Mouse (Mus musculus): ENCODE measurements around the gene Hipk2. TPM values are rescaled to one million over a fixed set of nuclear protein-coding genes. Genes with fewer than 3 reads are reported as not detected.

Hipk2 gene
- polyA plus RNA-seq, 1 experiment from 2014 or later = 37.5 TPM

DNA sequence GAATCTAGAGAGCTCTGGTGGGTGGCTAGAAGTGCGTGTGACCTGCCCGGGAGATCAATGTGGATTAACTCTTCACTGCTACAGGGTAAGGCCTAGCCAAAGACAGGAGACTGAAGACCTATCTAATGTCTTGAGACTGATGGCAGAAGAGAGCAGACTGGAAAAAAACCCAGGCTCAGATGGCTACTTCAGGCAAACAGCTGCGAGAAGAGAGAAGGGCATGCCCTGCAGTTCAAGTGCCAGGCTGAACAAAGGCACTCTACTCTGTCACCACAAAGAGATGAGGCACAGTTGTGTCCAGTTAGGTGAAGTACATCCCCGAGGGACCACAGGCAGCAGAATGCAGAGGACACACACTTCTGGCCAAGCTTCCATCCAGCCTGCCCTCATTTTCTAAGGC, 37.9 kb downstream of the Hipk2 start:
- Histone ChIP-seq H3K27ac (0 out of 2 replicates have a peak overlapping the region, but pooled peaks have one; percentile 18), H3K4me3 (no peak overlapping the region), H3K36me3 (no peaks in the 10 kb centered on the region), H3K4me1 (peaks cover 28% of the 10 kb centered on the region), H3K4me2 (replicated peaks) (no peak overlapping the region), H3K9me3 (replicated peaks) (no peaks in the 10 kb centered on the region), H3K27me3 (no peaks in the 10 kb centered on the region), H3K9ac (no peak overlapping the region)
- no peak for ATAC-seq (ENCODE audit: low FRiP score)
- 76% methylated on average over 4 of the region's 4 CpGs for WGBS

DNA sequence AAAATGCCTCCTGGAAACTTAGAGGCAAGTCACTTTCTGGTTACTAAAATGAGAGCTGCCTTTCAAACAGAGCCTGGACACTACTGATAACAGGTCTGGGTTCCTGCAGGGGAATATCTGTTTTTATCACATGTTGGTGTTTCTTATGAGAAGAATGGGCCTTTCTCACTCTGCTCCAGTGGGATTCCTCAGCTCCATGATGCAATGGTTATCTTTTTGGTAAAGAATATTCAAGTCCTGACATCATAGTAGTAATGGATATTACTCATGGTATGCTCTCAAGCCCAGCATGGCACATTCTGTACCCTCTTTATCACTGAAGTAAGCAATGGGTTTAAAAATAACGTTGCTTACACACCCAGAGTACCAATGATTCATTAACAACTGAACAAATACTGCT, 40.7 kb downstream of the Hipk2 start:
- 97% methylated on average over 1 of the region's 1 CpGs for WGBS
- Histone ChIP-seq H3K27me3 (no peaks in the 10 kb centered on the region), H3K27ac (no peak overlapping the region), H3K4me2 (replicated peaks) (no peak overlapping the region), H3K4me3 (no peak overlapping the region), H3K36me3 (no peaks in the 10 kb centered on the region), H3K9ac (no peak overlapping the region), H3K9me3 (replicated peaks) (no peaks in the 10 kb centered on the region), H3K4me1 (peaks cover 22% of the 10 kb centered on the region)
- ATAC-seq (ENCODE audit: low FRiP score) = no peak

DNA sequence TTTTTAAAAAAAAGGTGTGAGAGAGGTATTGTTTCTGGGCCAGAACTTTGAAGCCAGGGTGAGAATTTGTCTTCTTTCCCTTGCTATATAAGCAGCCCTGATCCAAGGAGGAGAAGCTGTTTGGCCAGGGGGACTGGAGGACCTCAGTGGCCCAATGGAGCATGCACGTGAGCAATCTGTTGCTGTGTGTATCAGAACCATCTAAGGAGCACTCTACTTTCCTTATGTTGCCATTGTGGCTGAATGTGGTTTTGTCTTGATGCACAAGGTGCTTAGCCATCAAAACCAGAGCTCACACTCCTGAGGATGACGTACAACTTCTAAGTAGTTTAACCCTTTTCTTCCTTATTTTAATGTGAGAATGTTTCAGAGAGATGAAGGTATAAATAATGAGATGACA, 41.2 kb downstream of the Hipk2 start:
- H3K4me1 ChIP-seq = peaks cover 17% of the 10 kb centered on the region
- WGBS = 79% methylated on average over 2 of the region's 2 CpGs
- ATAC-seq (ENCODE audit: low FRiP score) = no peak

DNA sequence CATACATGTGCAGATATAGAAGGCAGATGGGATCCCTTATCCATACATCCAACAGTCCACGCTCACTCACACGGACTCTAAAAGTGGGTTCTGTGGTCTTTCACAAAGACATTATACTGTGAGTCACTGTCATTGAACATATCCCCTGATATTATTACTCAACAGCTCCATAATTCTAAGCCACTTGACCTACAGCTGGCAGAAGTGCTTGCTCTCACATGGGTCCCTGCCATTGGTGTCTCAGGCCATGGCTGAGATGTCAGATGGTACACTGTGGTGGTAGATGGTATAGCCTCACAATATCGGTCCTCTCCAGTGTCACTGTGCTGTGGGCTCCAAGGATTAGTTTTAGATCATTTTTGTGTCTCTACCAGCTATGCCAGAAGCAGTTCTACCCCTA, 42.2 kb downstream of the Hipk2 start:
- Histone ChIP-seq H3K9ac (no peak overlapping the region), H3K4me3 (no peak overlapping the region), H3K27me3 (no peaks in the 10 kb centered on the region), H3K27ac (no peak overlapping the region), H3K36me3 (no peaks in the 10 kb centered on the region), H3K4me1 (peaks cover 12% of the 10 kb centered on the region; the same call in 1 of the 2 replicates), H3K4me2 (replicated peaks) (no peak overlapping the region), H3K9me3 (replicated peaks) (no peaks in the 10 kb centered on the region)
- 95% methylated on average over 3 of the region's 3 CpGs for WGBS
- no peak for ATAC-seq (ENCODE audit: low FRiP score)

More for the DNA sequence above, 41.2 kb downstream of the Hipk2 start:
- Histone ChIP-seq H3K4me3 (no peak overlapping the region), H3K4me2 (replicated peaks) (no peak overlapping the region), H3K27ac (no peak overlapping the region), H3K36me3 (no peaks in the 10 kb centered on the region), H3K9ac (no peak overlapping the region), H3K9me3 (replicated peaks) (no peaks in the 10 kb centered on the region), H3K27me3 (no peaks in the 10 kb centered on the region)

DNA sequence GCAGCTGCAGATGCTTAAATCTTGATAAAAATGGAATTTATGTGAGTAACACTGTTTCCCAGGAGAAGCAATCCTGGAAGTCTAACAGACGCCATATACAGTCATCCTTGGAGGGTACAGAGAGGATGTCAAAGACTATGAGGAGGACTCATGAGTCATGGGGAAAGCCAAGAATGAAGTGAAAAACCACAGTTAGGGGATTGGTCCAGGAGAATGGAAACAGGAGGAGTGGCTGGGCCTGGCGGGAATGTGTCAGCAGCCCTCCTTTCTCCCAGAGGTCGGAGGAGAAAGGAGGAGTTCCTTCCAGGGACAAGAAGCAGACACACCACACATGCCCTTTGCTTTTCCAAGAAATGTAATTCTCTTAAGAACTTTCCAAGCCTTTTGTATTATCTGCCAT, 46.5 kb downstream of the Hipk2 start:
- Histone ChIP-seq H3K36me3 (no peaks in the 10 kb centered on the region), H3K4me1 (0 out of 2 replicates have a peak, but pooled peaks cover 5% of the 10 kb centered on the region), H3K4me3 (no peak overlapping the region), H3K9me3 (replicated peaks) (no peaks in the 10 kb centered on the region), H3K27ac (no peak overlapping the region), H3K9ac (no peak overlapping the region), H3K4me2 (replicated peaks) (no peak overlapping the region), H3K27me3 (no peaks in the 10 kb centered on the region)
- 90% methylated on average over 3 of the region's 3 CpGs for WGBS
- ATAC-seq (ENCODE audit: low FRiP score) = no peak

DNA sequence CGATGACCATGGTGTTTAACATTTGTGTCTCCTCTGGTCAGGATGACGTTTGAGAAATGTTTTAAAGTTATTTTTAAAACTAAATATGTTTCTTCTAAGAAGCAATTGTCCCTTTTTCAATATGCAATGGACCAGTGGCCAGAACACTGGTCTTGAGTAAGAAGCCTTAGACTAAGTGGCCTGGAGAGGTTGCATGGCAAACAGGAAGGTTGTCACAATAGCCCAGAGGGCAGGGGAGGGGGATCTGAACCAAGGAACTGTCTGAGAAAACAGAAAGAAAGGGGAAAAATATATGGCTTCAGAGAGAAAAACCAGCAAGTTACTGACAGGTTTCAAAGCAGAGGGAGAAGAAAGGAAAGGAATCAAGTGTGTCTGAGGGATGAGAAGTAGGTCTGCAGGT, 47.8 kb downstream of the Hipk2 start:
- Histone ChIP-seq H3K4me2 (replicated peaks) (no peak overlapping the region), H3K9me3 (replicated peaks) (no peaks in the 10 kb centered on the region), H3K36me3 (no peaks in the 10 kb centered on the region), H3K27ac (no peak overlapping the region), H3K4me3 (no peak overlapping the region), H3K4me1 (0 out of 2 replicates have a peak, but pooled peaks cover 5% of the 10 kb centered on the region), H3K9ac (no peak overlapping the region), H3K27me3 (no peaks in the 10 kb centered on the region)
- ATAC-seq (ENCODE audit: low FRiP score) = no peak
- WGBS = 82% methylated on average over 2 of the region's 2 CpGs

DNA sequence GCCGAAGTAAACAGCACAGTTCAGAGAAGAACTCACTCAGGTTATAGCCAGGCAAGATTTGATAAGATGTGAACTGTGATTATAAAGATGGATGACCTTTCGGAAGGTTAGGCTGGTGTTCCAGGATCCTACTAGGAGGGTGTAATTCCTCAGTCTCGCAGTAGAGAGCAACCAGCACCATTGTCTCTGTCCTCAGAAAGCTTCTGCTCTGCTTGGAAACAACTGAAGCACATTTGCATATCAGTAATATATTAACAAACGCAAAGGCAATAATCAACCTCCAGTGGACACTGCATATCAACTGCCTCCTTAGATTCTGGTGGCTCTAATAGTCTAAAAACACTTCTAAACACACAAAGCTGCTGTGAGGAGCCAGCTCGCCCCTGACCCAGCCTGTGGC, 48.5 kb downstream of the Hipk2 start:
- WGBS = 73% methylated on average over 5 of the region's 5 CpGs
- 0 out of 2 replicates have a peak, but pooled peaks cover 3% of the 10 kb centered on the region for H3K4me1 ChIP-seq
- H3K36me3 ChIP-seq = no peaks in the 10 kb centered on the region

DNA sequence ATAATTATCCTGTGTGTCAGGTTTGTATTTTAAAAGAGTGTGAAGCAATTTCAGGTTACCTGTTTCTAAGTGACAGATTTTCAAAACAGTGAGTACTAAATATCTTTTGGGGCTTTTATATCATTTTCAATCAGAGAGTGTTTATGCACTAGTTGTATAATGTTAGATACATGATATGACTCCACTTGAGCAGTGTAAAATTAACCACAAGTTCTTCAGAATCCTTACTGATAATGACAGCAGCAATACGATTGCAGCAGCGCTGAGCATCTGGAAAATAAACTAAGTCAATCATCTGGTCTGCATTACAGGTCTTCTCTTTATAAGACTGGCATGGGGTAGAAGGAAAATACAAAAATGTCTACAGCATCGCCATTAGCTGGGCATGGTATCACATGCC, 49.1 kb downstream of the Hipk2 start:
- no peak overlapping the region for H3K9ac ChIP-seq
- H3K27ac ChIP-seq = no peak overlapping the region
- no peaks in the 10 kb centered on the region for H3K27me3 ChIP-seq
- ATAC-seq (ENCODE audit: low FRiP score) = no peak
- no peaks in the 10 kb centered on the region for H3K36me3 ChIP-seq
- no peak overlapping the region for H3K4me2 ChIP-seq (replicated peaks)
- no peaks in the 10 kb centered on the region for H3K9me3 ChIP-seq (replicated peaks)
- 83% methylated on average over 3 of the region's 3 CpGs for WGBS
- H3K4me3 ChIP-seq = no peak overlapping the region
- 0 out of 2 replicates have a peak, but pooled peaks cover 3% of the 10 kb centered on the region for H3K4me1 ChIP-seq

More for the DNA sequence above, 48.5 kb downstream of the Hipk2 start:
- Histone ChIP-seq H3K9me3 (replicated peaks) (no peaks in the 10 kb centered on the region), H3K27ac (no peak overlapping the region), H3K27me3 (no peaks in the 10 kb centered on the region), H3K4me2 (replicated peaks) (no peak overlapping the region), H3K9ac (no peak overlapping the region), H3K4me3 (no peak overlapping the region)
- no peak for ATAC-seq (ENCODE audit: low FRiP score)

DNA sequence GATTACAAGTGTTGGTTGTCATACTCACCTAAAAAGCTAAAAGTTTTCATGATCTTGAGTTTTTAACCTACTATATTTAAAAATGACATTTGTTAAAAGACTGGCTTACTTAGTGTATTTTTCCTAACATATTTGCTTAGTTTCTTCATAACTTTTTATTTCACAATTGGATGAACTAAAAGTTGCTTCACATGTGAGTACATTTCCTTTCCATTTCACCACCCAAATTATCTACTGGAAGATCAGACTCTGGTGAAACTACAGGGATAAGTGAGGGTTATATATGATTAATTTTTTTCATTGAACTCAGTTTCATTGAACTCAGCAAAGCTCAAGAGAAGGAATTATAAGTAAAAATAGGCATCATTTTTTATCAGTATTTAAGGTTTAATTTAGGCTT, 50.1 kb downstream of the Hipk2 start:
- Histone ChIP-seq H3K4me2 (replicated peaks) (no peak overlapping the region), H3K27ac (no peak overlapping the region), H3K36me3 (no peaks in the 10 kb centered on the region), H3K9me3 (replicated peaks) (no peaks in the 10 kb centered on the region), H3K4me1 (no peaks in the 10 kb centered on the region), H3K4me3 (no peak overlapping the region), H3K9ac (no peak overlapping the region), H3K27me3 (no peaks in the 10 kb centered on the region)
- no peak for ATAC-seq (ENCODE audit: low FRiP score)

DNA sequence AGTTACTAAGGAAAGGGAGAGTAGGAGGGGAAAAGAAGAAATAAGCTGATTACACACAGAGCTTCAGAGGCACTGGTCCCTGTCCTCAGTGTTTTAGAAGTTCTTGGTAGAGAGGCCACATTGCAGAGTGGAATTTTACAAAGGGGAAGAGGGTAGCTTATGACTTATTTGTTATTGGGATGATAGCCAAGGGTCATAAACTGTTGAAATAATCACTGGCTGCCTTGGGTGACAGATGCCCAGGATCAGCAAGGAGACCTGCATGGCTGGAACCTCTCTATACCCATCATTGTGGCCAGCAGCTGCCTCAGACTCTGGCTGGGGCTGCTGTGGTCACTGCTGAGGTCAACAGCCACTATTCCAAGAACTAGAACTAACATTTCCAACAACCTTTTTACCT, 52.1 kb downstream of the Hipk2 start:
- Histone ChIP-seq H3K36me3 (peaks cover 8% of the 10 kb centered on the region), H3K4me3 (no peak overlapping the region), H3K27me3 (no peaks in the 10 kb centered on the region), H3K4me2 (replicated peaks) (no peak overlapping the region), H3K9me3 (replicated peaks) (no peaks in the 10 kb centered on the region), H3K27ac (no peak overlapping the region), H3K9ac (no peak overlapping the region), H3K4me1 (no peaks in the 10 kb centered on the region)
- no peak for ATAC-seq (ENCODE audit: low FRiP score)

DNA sequence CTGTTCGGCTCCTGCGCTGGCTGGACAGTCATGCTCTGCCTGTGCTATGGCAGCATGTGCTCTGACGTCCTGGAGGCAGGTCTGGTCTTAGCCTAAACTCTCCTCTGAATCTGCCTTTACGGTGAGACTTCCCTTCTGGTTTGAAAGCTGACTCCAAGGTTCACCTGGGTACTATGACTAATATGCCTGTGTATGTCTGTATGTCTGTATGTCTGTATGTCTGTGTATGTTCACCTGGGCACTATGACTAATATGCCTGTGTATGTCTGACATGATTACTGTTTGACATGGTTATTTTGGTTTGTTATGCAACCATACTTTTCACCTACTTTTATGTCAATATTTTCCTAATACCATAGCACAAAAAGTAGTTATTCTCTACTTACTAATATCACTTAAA, 52.8 kb downstream of the Hipk2 start:
- no peak overlapping the region for H3K27ac ChIP-seq
- no peak for ATAC-seq (ENCODE audit: low FRiP score)

DNA sequence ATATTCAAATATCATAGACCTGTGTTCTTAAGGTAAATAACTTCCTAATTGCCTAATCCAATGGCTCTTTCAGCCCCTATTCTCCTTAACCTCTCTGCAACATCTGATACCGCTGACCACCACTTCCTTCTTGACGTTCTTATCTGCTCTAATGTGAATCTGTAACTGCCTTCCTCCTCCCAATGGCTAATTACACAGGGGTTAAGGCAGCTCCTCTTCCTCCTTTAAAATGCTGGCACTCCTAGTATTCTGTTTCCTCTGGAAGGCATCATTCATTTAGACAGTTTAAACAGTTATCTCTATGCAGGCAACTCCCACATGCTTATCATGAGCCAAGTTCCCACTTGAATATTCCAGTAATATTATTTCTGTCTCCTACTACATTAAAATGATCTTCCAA, 54.3 kb downstream of the Hipk2 start:
- no peaks in the 10 kb centered on the region for H3K27me3 ChIP-seq
- no peak overlapping the region for H3K27ac ChIP-seq
- H3K4me1 ChIP-seq = no peaks in the 10 kb centered on the region
- H3K36me3 ChIP-seq = peaks cover 23% of the 10 kb centered on the region
- no peak overlapping the region for H3K9ac ChIP-seq
- no peak for ATAC-seq (ENCODE audit: low FRiP score)
- 90% methylated on average over 2 of the region's 2 CpGs for WGBS
- no peak overlapping the region for H3K4me2 ChIP-seq (replicated peaks)
- no peaks in the 10 kb centered on the region for H3K9me3 ChIP-seq (replicated peaks)
- no peak overlapping the region for H3K4me3 ChIP-seq

More for the DNA sequence above, 52.8 kb downstream of the Hipk2 start:
- no peaks in the 10 kb centered on the region for H3K27me3 ChIP-seq
- no peaks in the 10 kb centered on the region for H3K4me1 ChIP-seq
- peaks cover 15% of the 10 kb centered on the region for H3K36me3 ChIP-seq
- no peak overlapping the region for H3K9ac ChIP-seq
- 92% methylated on average over 4 of the region's 4 CpGs for WGBS
- no peaks in the 10 kb centered on the region for H3K9me3 ChIP-seq (replicated peaks)
- H3K4me2 ChIP-seq (replicated peaks) = no peak overlapping the region
- no peak overlapping the region for H3K4me3 ChIP-seq

DNA sequence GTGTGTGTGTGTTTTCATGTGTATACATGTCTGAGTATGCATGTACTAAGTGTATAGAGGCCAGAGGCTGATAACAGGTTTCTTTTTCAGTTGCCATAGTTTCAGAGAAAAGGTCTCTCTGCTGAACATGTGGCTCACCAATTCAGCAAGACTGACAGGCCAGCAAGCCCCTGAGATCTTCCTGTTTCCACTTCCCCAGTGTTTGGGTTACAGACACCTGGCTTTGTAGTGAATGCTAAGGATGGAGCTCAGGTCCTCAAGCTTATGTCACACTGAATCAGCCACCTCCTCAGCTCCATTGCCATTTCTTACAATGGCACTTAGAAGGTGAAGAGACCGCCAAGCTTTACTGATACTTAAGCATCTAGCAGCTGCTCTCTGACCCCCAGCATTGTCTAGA, 55.1 kb downstream of the Hipk2 start:
- H3K9ac ChIP-seq = no peak overlapping the region
- ATAC-seq (ENCODE audit: low FRiP score) = no peak
- 93% methylated on average over 1 of the region's 1 CpGs for WGBS

More for the DNA sequence above, 55.1 kb downstream of the Hipk2 start:
- peaks cover 23% of the 10 kb centered on the region for H3K36me3 ChIP-seq
- no peak overlapping the region for H3K4me2 ChIP-seq (replicated peaks)
- no peaks in the 10 kb centered on the region for H3K27me3 ChIP-seq
- H3K4me3 ChIP-seq = no peak overlapping the region
- no peaks in the 10 kb centered on the region for H3K9me3 ChIP-seq (replicated peaks)
- H3K27ac ChIP-seq = no peak overlapping the region
- no peaks in the 10 kb centered on the region for H3K4me1 ChIP-seq

All from hindbrain, embryonic 12.5 days (tissue).